Mouse (Mus musculus) hindbrain, postnatal 0 days (tissue): ENCODE data around the gene A530016L24Rik. TPM values are rescaled to one million over a fixed set of nuclear protein-coding genes. Genes with fewer than 3 reads are reported as not detected.

Experiments used
- ATAC-seq: fragments of 200-750 bp; cut with Nextera tagmentation; 2 replicates; pipeline ENCODE4 v1.8.0; 2017; ENCODE audit warnings: mild to moderate bottlenecking, moderate TSS enrichment, moderate library complexity
- DNase-seq: peaks from one replicate; pipeline ENCODE4 v3.0.0-alpha.2; 2015; ENCODE audit warnings: low spot score
- H3K27ac ChIP-seq: fragments of 300-500 bp; sonication (generic); 2 replicates; pipeline ENCODE4 v1.5.1; 2014; ENCODE audit warnings: mild to moderate bottlenecking
- H3K27me3 ChIP-seq: fragments of 300-500 bp; sonication (generic); 2 replicates; pipeline ENCODE4 v1.6.1; 2014; ENCODE audit warnings: low read length, mixed read lengths; ENCODE audit not compliant: insufficient read depth
- H3K36me3 ChIP-seq: fragments of 300-500 bp; sonication (generic); 2 replicates; pipeline ENCODE4 v1.6.1; 2014; ENCODE audit warnings: low read length, mixed read lengths; ENCODE audit not compliant: insufficient read depth
- H3K4me1 ChIP-seq: fragments of 300-500 bp; sonication (generic); 2 replicates; pipeline ENCODE4 v1.6.1; 2014; ENCODE audit warnings: antibody characterized with exemption, low read length, mixed read lengths; ENCODE audit not compliant: insufficient read depth
- H3K4me2 ChIP-seq: fragments of 300-500 bp; sonication (generic); 2 replicates; pipeline ENCODE4 v1.6.1; 2014; ENCODE audit warnings: low read depth, mild to moderate bottlenecking, low read length, moderate library complexity, mixed read lengths
- H3K4me3 ChIP-seq: fragments of 300-500 bp; sonication (generic); 2 replicates; pipeline ENCODE4 v1.5.1; 2014; ENCODE audit warnings: low read length
- H3K9ac ChIP-seq: fragments of 300-500 bp; sonication (generic); replicated peaks from 2 replicates; pipeline ENCODE4 v1.6.1; 2014; ENCODE audit warnings: mild to moderate bottlenecking, low read length, moderate library complexity, mixed read lengths
- H3K9me3 ChIP-seq: fragments of 300-500 bp; sonication (generic); 2 replicates; pipeline ENCODE4 v1.6.1; 2016; ENCODE audit warnings: low read length, mixed read lengths
- CTCF ChIP-seq: IDR thresholded peaks from 2 replicates; pipeline ENCODE4 v1.5.1; 2016; ENCODE audit warnings: antibody characterized with exemption, control low read depth, low read depth
- WGBS: fragments of 180-500 bp; shearing (Covaris S2); extraction: QIAGEN DNeasy Blood & Tissue Kit; methylation state at CpG from one replicate; pipeline ENCODE4 v1.1.7; 2014; 5-methylcytosine and 5-hydroxymethylcytosine counted together
- polyA plus RNA-seq: library from polyadenylated mRNA; unstranded; fragments of >200 nt; fragmentation: Nextera tagmentation; extraction: Ambion mirVana; gene quantifications from 2 replicates; pipeline ENCODE4 v1.2.1, GENCODE M21; 2015
- total RNA-seq: library from RNA; depleted of rRNA; stranded (reverse); fragments of >200 nt; gene quantifications from 2 replicates; pipeline ENCODE4 v1.2.3, GENCODE M21; 2014; rRNA removed

The A530016L24Rik gene
- total and polyA plus RNA-seq, 2 experiments from 2014 or later = 0.11 TPM; not detected in 1

DNA sequence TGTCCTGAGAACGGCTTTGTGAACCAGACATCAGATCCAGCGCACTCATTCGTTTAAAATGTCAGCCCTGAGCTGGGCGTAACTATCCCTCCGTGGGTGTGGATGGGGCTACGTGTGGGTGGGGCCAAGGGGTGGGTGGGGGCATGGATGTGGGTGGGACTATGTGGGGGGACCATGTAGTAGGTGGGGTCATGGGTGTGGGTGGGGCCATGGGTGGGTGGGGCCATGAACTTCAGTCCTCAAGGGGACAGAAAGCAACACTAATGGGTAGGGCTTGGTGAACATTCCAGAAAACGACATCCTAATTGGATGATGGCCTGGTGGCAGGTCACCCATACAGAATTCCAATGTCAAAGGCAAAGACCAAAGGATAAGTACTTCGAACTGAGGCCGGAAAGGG is 54.7 kb downstream of the A530016L24Rik start:
- H3K36me3 ChIP-seq = no peaks in the 10 kb centered on the region
- H3K4me3 ChIP-seq = no peak overlapping the region
- no peak for TF ChIP-seq CTCF
- H3K4me2 ChIP-seq = no peak overlapping the region
- peaks cover 19% of the 10 kb centered on the region; the same call in 1 of the 2 replicates for H3K4me1 ChIP-seq
- 72% methylated on average over 9 of the region's 9 CpGs for WGBS
- DNase-seq (no peak), ATAC-seq (no peak)
- H3K9ac ChIP-seq = no peak overlapping the region
- H3K27me3 ChIP-seq = no peaks in the 10 kb centered on the region
- H3K27ac ChIP-seq = no peak overlapping the region
- H3K9me3 ChIP-seq = no peaks in the 10 kb centered on the region

DNA sequence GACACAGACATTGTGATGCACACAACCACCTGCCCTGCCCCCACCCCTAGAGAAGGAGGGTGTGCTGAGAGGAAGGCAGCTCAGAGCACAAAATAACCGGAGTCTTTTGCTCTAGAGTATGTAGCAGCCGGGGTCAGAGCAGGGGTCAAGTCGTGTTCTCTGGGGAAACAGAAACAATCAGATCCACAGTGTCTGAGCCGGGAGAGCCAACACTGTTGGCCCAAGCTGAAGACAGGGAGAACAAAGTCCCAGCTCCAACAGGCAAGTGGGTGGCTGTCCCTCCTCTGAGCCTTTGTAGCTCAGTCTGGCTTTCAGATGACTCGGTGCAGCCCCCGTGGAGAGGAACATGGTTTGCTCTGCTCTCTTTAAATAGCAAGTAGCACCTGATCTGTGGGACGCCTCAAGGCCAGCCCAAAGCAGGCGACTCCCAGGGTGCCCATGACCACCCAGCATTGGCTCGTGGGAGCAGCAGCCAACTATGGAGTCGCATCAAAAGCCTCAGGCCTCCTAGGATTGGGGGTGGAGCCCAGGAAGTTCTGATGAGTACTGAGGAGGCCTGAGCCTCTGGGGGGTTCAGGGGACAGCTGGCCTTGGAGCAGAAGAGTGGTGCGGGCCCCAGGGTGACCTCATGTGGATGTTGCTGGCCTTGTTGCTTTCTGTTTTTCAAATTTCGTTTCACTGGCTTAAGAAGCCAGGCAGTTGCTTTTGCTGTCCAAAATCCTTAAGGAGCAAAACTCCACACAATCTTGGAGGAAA is 55.9 kb downstream of the A530016L24Rik start:
- H3K36me3 ChIP-seq = no peaks in the 10 kb centered on the region
- H3K4me1 ChIP-seq = peaks cover 19% of the 10 kb centered on the region; the same call in 1 of the 2 replicates
- H3K4me3 ChIP-seq = no peak overlapping the region
- DNase-seq (no peak), ATAC-seq (no peak)
- no peaks in the 10 kb centered on the region for H3K9me3 ChIP-seq
- no peak overlapping the region for H3K9ac ChIP-seq
- WGBS = 24% methylated on average over 12 of the region's 12 CpGs
- H3K27ac ChIP-seq = no peak overlapping the region
- no peaks in the 10 kb centered on the region for H3K27me3 ChIP-seq
- TF ChIP-seq CTCF = no peak
- no peak overlapping the region for H3K4me2 ChIP-seq

DNA sequence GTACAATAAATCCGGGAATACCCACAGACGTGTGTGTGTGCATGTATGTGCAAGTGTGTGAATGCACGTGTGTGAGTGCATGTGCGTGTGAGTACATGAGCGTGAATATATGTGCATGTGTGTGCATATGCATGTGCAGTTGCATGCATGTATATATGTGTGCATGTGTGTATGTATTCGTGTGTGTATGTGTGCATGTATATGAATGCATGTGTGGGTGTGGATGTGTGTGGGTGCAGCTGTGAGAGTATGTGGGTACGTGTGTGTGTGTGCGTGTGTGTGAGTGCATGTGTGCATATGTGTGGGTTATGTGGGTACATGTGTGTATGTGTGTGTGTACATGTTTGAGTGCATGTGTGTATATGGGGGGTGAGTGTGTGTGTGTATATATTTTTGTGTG is 56.9 kb downstream of the A530016L24Rik start:
- Histone ChIP-seq H3K27ac (no peak overlapping the region), H3K4me2 (no peak overlapping the region), H3K4me3 (no peak overlapping the region), H3K36me3 (no peaks in the 10 kb centered on the region), H3K4me1 (peaks cover 16% of the 10 kb centered on the region; the same call in 1 of the 2 replicates), H3K27me3 (no peaks in the 10 kb centered on the region), H3K9me3 (no peaks in the 10 kb centered on the region), H3K9ac (no peak overlapping the region)
- no peak for DNase-seq
- no peak for TF ChIP-seq CTCF
- ATAC-seq = no peak
- WGBS = 85% methylated on average over 8 of the region's 8 CpGs

DNA sequence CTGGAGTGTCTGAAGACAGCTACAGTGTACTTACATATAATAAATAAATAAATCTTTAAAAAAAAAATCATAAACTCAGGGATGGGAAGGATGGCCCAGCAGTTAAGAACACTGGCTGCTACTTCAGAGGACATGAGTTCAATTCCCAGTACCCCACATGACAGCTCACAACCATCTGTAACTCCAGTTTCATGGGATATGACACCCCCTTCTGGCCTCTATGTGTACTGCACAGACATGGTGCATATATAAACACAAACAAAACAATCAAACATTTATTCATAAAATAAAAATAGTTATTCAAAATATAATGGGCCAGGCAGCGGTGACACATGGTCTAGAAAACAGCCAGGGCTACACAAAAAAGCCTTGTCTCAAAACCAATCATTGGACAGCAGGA is 60.0 kb downstream of the A530016L24Rik start:
- Histone ChIP-seq H3K4me1 (0 out of 2 replicates have a peak, but pooled peaks cover 7% of the 10 kb centered on the region), H3K9ac (no peak overlapping the region), H3K9me3 (no peaks in the 10 kb centered on the region), H3K36me3 (no peaks in the 10 kb centered on the region), H3K27me3 (no peaks in the 10 kb centered on the region), H3K27ac (no peak overlapping the region), H3K4me3 (no peak overlapping the region), H3K4me2 (no peak overlapping the region)
- no peak for DNase-seq
- TF ChIP-seq CTCF = no peak; the same call in 1 of the 2 replicates
- ATAC-seq = no peak
- WGBS = 98% methylated on average over 1 of the region's 1 CpGs

Other genes starting within 250 kb of the A530016L24Rik start
- 134 and 141 TPM in 2 replicates for gene Tmem179, start 27.3 kb downstream of the A530016L24Rik start, total RNA-seq
- 94.1 and 96.2 TPM in 2 replicates for gene Tmem179, start 27.3 kb downstream of the A530016L24Rik start, polyA plus RNA-seq
- gene Inf2, start 99.3 kb downstream of the A530016L24Rik start, total RNA-seq = 5.9 and 6.3 TPM in 2 replicates
- gene Inf2, start 99.3 kb downstream of the A530016L24Rik start, polyA plus RNA-seq = 0.96 and 1.4 TPM in 2 replicates
- gene Adssl1, start 130.6 kb downstream of the A530016L24Rik start, total RNA-seq = 2.6 and 7.5 TPM in 2 replicates
- 8.4 and 9.2 TPM in 2 replicates for gene Adssl1, start 130.6 kb downstream of the A530016L24Rik start, polyA plus RNA-seq
- 24.1 and 34.8 TPM in 2 replicates for gene Siva1, start 155.2 kb downstream of the A530016L24Rik start, total RNA-seq
- 59.3 and 62.2 TPM in 2 replicates for gene Siva1, start 155.2 kb downstream of the A530016L24Rik start, polyA plus RNA-seq
- 179 and 197 TPM in 2 replicates for gene Akt1, start 185.4 kb downstream of the A530016L24Rik start, total RNA-seq
- gene Akt1, start 185.4 kb downstream of the A530016L24Rik start, polyA plus RNA-seq = 90.8 and 97.4 TPM in 2 replicates
- gene Zbtb42, start 189.4 kb downstream of the A530016L24Rik start, total RNA-seq = 3.3 and 12.1 TPM in 2 replicates
- 2.2 and 3.7 TPM in 2 replicates for gene Zbtb42, start 189.4 kb downstream of the A530016L24Rik start, polyA plus RNA-seq
- gene Cep170b, start 231.0 kb downstream of the A530016L24Rik start, total RNA-seq = 118 and 123 TPM in 2 replicates
- 34.0 and 39.0 TPM in 2 replicates for gene Cep170b, start 231.0 kb downstream of the A530016L24Rik start, polyA plus RNA-seq